Mouse (Mus musculus): ENCODE measurements around the gene Grid2. TPM values are rescaled to one million over a fixed set of nuclear protein-coding genes. Genes with fewer than 3 reads are reported as not detected.

Gene Grid2
- total and polyA plus RNA-seq, 2 experiments, result not detected

GRCm38 (mm10) chr6:64553645-64554044 lies 1298.0 kb downstream of the Grid2 start:
- Histone ChIP-seq H3K27me3 (ENCODE audit: control insufficient read depth, insufficient read depth, low read length) (no peaks in the 10 kb centered on the region), H3K36me3 (ENCODE audit: control insufficient read depth, insufficient read depth, low read length) (no peaks in the 10 kb centered on the region), H3K4me3 (ENCODE audit: insufficient read depth, low read depth, low read length) (no peak overlapping the region), H3K9ac (ENCODE audit: low read depth, low read length) (no peak overlapping the region), H3K4me1 (ENCODE audit: control insufficient read depth, insufficient read depth, low read length) (no peaks in the 10 kb centered on the region), H3K79me2 (ENCODE audit: control insufficient read depth, insufficient read depth, low read length) (no peaks in the 10 kb centered on the region), H3K27ac (replicated peaks; ENCODE audit: insufficient read depth, low read depth, low read length) (no peak overlapping the region)
- WGBS, result 67% methylated on average over 3 of the region's 3 CpGs
- DNase-seq (ENCODE audit: extremely low read depth, low read depth, low spot score), result no peak
- TF ChIP-seq POLR2A (IDR thresholded peaks at IDR 0.05; ENCODE audit: extremely low read depth, insufficient read depth, low read length), result no peak
- no peak for TF ChIP-seq CTCF (IDR thresholded peaks at IDR 0.05; ENCODE audit: low read depth, low read length)

DNA sequence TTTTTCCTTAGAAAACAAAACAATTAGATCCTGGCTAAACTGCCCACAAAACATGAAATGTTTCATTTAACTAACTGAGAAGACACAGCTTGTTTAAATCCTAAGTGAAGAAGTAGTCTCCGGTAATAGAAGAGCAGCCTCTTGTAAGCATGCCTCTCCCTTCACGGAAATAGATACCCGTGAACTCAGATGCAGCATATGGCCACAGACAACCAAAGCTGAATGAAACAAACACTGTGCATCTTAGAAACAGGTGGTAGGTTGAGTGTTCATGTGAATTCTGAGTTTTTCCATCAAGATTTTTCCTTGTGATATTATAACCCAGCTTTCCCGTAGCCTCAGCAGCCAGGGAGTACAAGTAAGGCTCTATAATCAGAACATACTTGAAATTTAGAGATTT lies 1299.5 kb downstream of the Grid2 start:
- H3K27ac ChIP-seq (replicated peaks; ENCODE audit: insufficient read depth, low read depth, low read length), result no peak overlapping the region
- WGBS, result 88% methylated on average over 4 of the region's 4 CpGs
- no peaks in the 10 kb centered on the region for H3K36me3 ChIP-seq (ENCODE audit: control insufficient read depth, insufficient read depth, low read length)
- DNase-seq (ENCODE audit: extremely low read depth, low read depth, low spot score), result no peak
- H3K79me2 ChIP-seq (ENCODE audit: control insufficient read depth, insufficient read depth, low read length), result no peaks in the 10 kb centered on the region
- H3K9ac ChIP-seq (ENCODE audit: low read depth, low read length), result no peak overlapping the region
- TF ChIP-seq CTCF (IDR thresholded peaks at IDR 0.05; ENCODE audit: low read depth, low read length), result no peak
- TF ChIP-seq POLR2A (IDR thresholded peaks at IDR 0.05; ENCODE audit: extremely low read depth, insufficient read depth, low read length), result no peak
- H3K4me1 ChIP-seq (ENCODE audit: control insufficient read depth, insufficient read depth, low read length), result no peaks in the 10 kb centered on the region
- no peaks in the 10 kb centered on the region for H3K27me3 ChIP-seq (ENCODE audit: control insufficient read depth, insufficient read depth, low read length)
- H3K4me3 ChIP-seq (ENCODE audit: insufficient read depth, low read depth, low read length), result no peak overlapping the region

DNA sequence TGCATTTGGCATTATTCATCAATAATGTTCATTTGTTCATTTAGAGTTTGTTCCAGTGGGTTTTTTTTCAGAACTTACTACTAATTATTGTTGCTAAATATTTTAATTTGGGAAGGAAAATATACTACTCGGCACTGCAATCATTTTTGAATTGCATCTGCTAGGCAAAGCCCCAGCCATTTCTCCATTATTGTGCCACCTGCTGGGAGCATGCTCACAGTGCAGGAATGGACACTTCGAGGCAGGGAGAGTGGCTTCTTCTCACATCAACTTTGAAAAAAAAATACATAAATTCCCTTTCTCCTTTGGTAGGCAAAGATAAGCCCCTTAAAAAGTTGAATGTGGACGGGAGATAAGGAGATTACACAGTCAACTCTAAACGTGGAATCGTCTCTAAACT lies 1312.9 kb downstream of the Grid2 start:
- no peaks in the 10 kb centered on the region for H3K36me3 ChIP-seq (ENCODE audit: control insufficient read depth, insufficient read depth, low read length)
- H3K27me3 ChIP-seq (ENCODE audit: control insufficient read depth, insufficient read depth, low read length), result no peaks in the 10 kb centered on the region
- WGBS, result 39% methylated on average over 5 of the region's 5 CpGs
- H3K4me1 ChIP-seq (ENCODE audit: control insufficient read depth, insufficient read depth, low read length), result no peaks in the 10 kb centered on the region
- TF ChIP-seq CTCF (IDR thresholded peaks at IDR 0.05; ENCODE audit: low read depth, low read length), result peak; percentile 36; the same call in 1 of the 2 replicates
- TF ChIP-seq POLR2A (IDR thresholded peaks at IDR 0.05; ENCODE audit: extremely low read depth, insufficient read depth, low read length), result no peak
- no peak for DNase-seq (ENCODE audit: extremely low read depth, low read depth, low spot score)
- H3K79me2 ChIP-seq (ENCODE audit: control insufficient read depth, insufficient read depth, low read length), result no peaks in the 10 kb centered on the region
- H3K27ac ChIP-seq (replicated peaks; ENCODE audit: insufficient read depth, low read depth, low read length), result no peak overlapping the region
- H3K4me3 ChIP-seq (ENCODE audit: insufficient read depth, low read depth, low read length), result no peak overlapping the region
- H3K9ac ChIP-seq (ENCODE audit: low read depth, low read length), result no peak overlapping the region

DNA sequence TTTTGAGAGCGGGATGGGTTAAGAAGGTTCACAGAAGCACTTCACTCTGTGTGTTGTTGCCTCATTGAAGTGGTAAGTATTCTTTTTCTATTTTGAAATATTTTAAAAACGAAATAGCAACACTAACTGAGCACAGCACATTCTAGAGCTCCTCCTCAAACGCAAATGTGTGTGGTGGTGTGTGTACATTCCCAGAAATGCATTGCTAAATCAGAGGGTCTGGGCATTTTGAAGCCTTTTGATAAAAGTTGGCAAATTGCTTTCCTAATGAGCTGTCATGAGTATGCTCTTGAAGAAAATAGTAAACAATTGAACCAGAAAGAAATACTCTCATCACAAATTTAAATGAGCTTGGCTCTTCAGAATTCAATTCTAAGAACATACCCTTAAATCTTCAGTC lies 1325.7 kb downstream of the Grid2 start:
- Histone ChIP-seq H3K27me3 (ENCODE audit: control insufficient read depth, insufficient read depth, low read length) (no peaks in the 10 kb centered on the region), H3K27ac (replicated peaks; ENCODE audit: insufficient read depth, low read depth, low read length) (no peak overlapping the region), H3K4me3 (ENCODE audit: insufficient read depth, low read depth, low read length) (no peak overlapping the region), H3K9ac (ENCODE audit: low read depth, low read length) (no peak overlapping the region), H3K79me2 (ENCODE audit: control insufficient read depth, insufficient read depth, low read length) (no peaks in the 10 kb centered on the region), H3K36me3 (ENCODE audit: control insufficient read depth, insufficient read depth, low read length) (no peaks in the 10 kb centered on the region), H3K4me1 (ENCODE audit: control insufficient read depth, insufficient read depth, low read length) (no peaks in the 10 kb centered on the region)
- 57% methylated on average over 3 of the region's 3 CpGs for WGBS
- no peak for DNase-seq (ENCODE audit: extremely low read depth, low read depth, low spot score)
- TF ChIP-seq CTCF (IDR thresholded peaks at IDR 0.05; ENCODE audit: low read depth, low read length), result no peak
- no peak for TF ChIP-seq POLR2A (IDR thresholded peaks at IDR 0.05; ENCODE audit: extremely low read depth, insufficient read depth, low read length)

- H3K79me2 ChIP-seq (ENCODE audit: control insufficient read depth, insufficient read depth, low read length), result no peaks in the 10 kb centered on the region
- no peaks in the 10 kb centered on the region for H3K27me3 ChIP-seq (ENCODE audit: control insufficient read depth, insufficient read depth, low read length)
- no peak overlapping the region for H3K4me3 ChIP-seq (ENCODE audit: insufficient read depth, low read depth, low read length)
- no peaks in the 10 kb centered on the region for H3K4me1 ChIP-seq (ENCODE audit: control insufficient read depth, insufficient read depth, low read length)
- H3K36me3 ChIP-seq (ENCODE audit: control insufficient read depth, insufficient read depth, low read length), result no peaks in the 10 kb centered on the region
- H3K27ac ChIP-seq (replicated peaks; ENCODE audit: insufficient read depth, low read depth, low read length), result no peak overlapping the region
- 81% methylated on average over 7 of the region's 7 CpGs for WGBS
- no peak for DNase-seq (ENCODE audit: extremely low read depth, low read depth, low spot score)
- TF ChIP-seq CTCF (IDR thresholded peaks at IDR 0.05; ENCODE audit: low read depth, low read length) (no peak), POLR2A (IDR thresholded peaks at IDR 0.05; ENCODE audit: extremely low read depth, insufficient read depth, low read length) (no peak)
- no peak overlapping the region for H3K9ac ChIP-seq (ENCODE audit: low read depth, low read length)
Observed at GRCm38 (mm10) chr6:64588487-64589205, 1333.0 kb downstream of the Grid2 start.

GRCm38 (mm10) chr6:64596261-64596660 lies 1340.6 kb downstream of the Grid2 start:
- H3K4me3 ChIP-seq (ENCODE audit: insufficient read depth, low read depth, low read length), result no peak overlapping the region
- H3K79me2 ChIP-seq (ENCODE audit: control insufficient read depth, insufficient read depth, low read length), result no peaks in the 10 kb centered on the region
- 78% methylated on average over 7 of the region's 7 CpGs for WGBS
- H3K27me3 ChIP-seq (ENCODE audit: control insufficient read depth, insufficient read depth, low read length), result no peaks in the 10 kb centered on the region
- H3K27ac ChIP-seq (replicated peaks; ENCODE audit: insufficient read depth, low read depth, low read length), result no peak overlapping the region
- no peak overlapping the region for H3K9ac ChIP-seq (ENCODE audit: low read depth, low read length)
- TF ChIP-seq CTCF (IDR thresholded peaks at IDR 0.05; ENCODE audit: low read depth, low read length) (no peak), POLR2A (IDR thresholded peaks at IDR 0.05; ENCODE audit: extremely low read depth, insufficient read depth, low read length) (no peak)
- no peak for DNase-seq (ENCODE audit: extremely low read depth, low read depth, low spot score)
- no peaks in the 10 kb centered on the region for H3K36me3 ChIP-seq (ENCODE audit: control insufficient read depth, insufficient read depth, low read length)
- no peaks in the 10 kb centered on the region for H3K4me1 ChIP-seq (ENCODE audit: control insufficient read depth, insufficient read depth, low read length)
